Mouse (Mus musculus) adrenal gland (tissue): ENCODE measurements around the gene Slc17a8.

ENCODE experiments used
- intact Hi-C: fragments of 180-260 bp; cut with DNase I; formaldehyde crosslinking; loops from one replicate; pipeline ENCODE4 v1.15.1; 2025

Gene Slc17a8

DNA sequence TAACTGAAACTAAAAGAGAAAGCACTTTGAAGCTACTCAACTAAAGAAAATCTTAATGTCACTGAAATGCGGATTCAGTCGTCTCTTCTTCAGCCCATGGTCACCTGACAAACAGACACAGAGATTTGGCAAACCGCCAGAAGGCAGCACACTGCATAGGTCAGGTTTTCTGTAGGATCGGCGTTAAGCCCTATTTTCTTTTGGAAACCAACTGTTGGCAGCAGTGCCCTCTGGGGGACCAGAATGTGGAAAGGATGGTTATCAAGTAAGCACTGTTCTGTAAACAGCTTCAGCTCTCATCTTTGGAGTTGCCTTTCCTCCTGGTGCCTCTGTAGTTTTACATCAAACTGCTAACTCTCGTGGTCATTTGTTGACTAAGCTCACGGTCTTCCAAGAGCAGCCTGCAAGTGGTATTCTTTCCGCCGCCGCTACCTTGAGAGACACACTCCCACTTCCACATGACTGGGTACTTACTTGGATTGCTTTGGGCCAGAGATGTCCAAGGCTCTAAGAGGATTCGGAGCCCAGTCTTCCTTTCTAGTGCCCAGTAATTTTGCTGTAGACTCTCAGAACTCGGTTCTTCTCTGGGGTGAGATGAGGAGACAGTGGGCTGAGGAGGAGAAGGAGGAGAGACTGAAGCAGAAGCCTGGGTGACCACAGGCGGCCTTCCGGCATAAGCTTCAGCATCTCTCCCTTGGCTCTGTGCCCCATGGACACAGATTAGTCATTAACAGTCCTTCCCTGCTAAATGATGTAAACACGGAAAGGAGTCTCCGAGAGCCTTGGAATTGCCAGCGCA, 87.9 kb downstream of the Slc17a8 start, which contains the start of gene Nr1h4:
Nr1h4 (minus strand) TSS at position 657 of the 799 bp plus-strand sequence.
- intact Hi-C loops: loop anchor here (10.0 kb wide), 1 partner anchor 62 kb away; no protein-coding TSS in a partner anchor

DNA sequence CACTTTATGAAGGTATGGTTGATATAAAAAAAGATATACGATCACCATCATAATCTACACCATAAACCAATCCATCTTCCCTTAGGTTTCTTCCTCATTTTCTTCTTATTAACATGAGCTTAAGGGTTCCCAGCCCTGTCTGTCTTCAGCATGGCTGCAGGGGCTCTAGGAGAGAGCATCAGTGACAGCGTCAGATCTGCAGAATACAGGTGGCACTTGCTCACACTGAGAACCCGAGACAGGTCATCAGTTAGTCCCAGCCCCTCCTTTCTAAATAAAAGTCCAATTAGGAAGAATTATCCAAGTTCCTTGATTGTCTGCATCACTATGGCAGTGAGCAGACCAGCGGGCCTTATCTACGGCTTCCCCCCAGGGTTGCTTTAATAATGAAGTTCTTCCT, 88.6 kb downstream of the Slc17a8 start:
- intact Hi-C loops: loop anchor here (10.0 kb wide), 1 partner anchor 62 kb away; no protein-coding TSS in a partner anchor

DNA sequence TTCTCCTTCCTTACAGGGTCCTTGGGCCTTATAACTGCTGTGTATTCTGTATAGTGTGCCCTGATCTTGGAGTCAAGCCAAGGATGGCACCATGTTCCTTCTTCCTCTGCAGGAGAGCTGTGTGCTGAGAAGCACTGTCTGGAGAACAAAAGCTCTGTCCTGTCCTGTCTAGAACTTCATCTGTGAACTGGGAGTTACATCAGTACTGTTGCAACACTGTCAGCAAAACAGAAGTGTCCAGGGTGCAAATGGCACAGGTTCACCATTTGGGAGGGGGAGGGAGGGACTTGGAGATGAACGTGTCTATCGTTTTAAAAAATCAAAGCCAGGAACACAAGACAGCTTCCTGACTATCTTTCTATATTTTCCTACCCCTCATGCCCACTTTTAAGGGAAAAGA, 89.1 kb downstream of the Slc17a8 start:
- intact Hi-C loops: loop anchor here (10.0 kb wide), 1 partner anchor 63 kb away; no protein-coding TSS in a partner anchor

GRCm38 (mm10) chr10:89531194-89531634, 89.8 kb downstream of the Slc17a8 start:
- intact Hi-C loops: loop anchor here (10.0 kb wide), 1 partner anchor 64 kb away; no protein-coding TSS in a partner anchor

DNA sequence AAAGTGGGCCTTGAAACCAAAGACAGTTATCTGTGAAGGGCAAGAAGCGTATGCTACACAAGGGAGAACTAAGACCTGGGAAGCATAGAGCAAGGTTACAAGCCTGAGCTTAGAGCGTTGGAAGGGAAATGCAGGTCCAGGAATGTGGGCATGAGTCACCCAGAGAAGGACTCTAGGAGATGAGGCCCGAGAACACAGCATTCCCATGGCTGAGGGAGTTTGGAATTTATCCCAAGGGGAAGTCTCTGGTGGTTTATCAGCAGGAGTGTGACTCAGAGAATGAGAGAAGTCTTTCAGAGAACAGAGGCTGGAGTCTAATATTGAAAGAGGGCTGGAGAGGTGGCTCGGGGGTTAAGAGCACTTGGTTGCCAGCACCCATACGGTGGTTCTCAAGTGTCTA, 94.0 kb downstream of the Slc17a8 start:
- intact Hi-C loops: no loop called here

GRCm38 (mm10) chr10:89525823-89526222, 95.2 kb downstream of the Slc17a8 start:
- intact Hi-C loops: no loop called here
